Mouse (Mus musculus): ENCODE measurements around the gene Il2rg. TPM values are rescaled to one million over a fixed set of nuclear protein-coding genes. Genes with fewer than 3 reads are reported as not detected.

The Il2rg gene
- total RNA-seq (2021) (1 to 10 TPM; 7.9 to 9.8 TPM), polyA plus RNA-seq (2012; rRNA removed) (15.8 and 19.2 TPM in 2 replicates)
- long read RNA-seq, transcript Il2rg-201 (8 exons, 1,670 nt), result major isoform, 8 of 10 reads
- long read RNA-seq, partial matches to known transcripts, result 1 of 10 reads
- long read RNA-seq, other reads (novel, unspliced or antisense), result 1 of 10 reads

DNA sequence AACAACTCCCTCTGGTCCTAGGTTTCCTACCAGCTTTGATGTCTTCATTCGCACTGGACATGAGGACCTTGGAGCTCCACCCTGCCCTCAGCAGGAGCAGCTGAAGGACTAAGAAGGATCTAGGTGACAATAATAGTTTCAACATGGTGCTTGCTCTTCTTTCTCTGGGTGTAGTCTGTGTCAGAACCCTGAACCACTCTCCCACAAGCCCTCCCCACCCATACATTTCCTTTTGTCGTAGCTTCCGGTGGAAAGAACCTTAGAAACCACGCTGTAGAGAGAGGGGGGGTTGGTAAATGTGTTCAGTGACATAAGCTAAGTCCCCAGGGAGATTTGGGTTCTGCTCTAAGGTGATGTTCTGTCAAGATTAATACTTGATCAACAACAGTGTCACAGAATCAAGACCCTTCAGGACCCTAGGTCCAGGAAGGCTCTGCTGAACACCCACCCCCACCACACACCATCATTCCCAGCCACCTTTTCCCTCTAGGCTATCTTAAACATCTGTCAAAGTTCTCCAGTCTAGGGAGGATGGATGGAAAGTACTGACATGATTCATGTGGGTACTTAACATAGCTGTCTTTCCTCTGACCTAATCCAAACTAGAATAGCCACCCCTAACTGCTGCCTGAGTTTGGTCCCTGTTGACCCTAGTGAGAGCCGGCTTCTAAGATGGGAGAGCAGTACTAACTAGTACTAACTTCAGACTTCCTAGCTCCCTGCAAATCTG is at the start of gene Il2rg:
Il2rg (minus strand) TSS at position 231 of the 730 bp plus-strand sequence.
- Histone ChIP-seq H3K27ac (peak within 1 kb of the TSS; percentile 66), H3K9ac (ENCODE audit: low read depth, low read length) (peak within 1 kb of the TSS; percentile 60), H3K36me3 (ENCODE audit: control insufficient read depth, insufficient read depth, low read length) (no peaks in the 10 kb centered on the region), H3K4me1 (ENCODE audit: control insufficient read depth, insufficient read depth, low read length) (no peaks in the 10 kb centered on the region), H3K4me3 (peak within 1 kb of the TSS; percentile 0; the same call in 1 of the 2 replicates), H3K27me3 (ENCODE audit: control insufficient read depth, insufficient read depth, low read length) (no peaks in the 10 kb centered on the region), H3K79me2 (replicated peaks; ENCODE audit: control insufficient read depth, insufficient read depth, low read length) (no peaks in the 10 kb centered on the region)
- 42% methylated on average over 5 of the region's 5 CpGs for WGBS
- TF ChIP-seq EP300 (IDR thresholded peaks at IDR 0.05; ENCODE audit: insufficient read depth, low read depth, low read length), result no peak
- TF ChIP-seq CTCF (IDR thresholded peaks at IDR 0.05), result no peak
- peak; percentile 39; the same call in 1 of the 2 replicates for TF ChIP-seq POLR2A (IDR thresholded peaks at IDR 0.05; ENCODE audit: insufficient read depth, low read depth, low read length)
- intact Hi-C loops (cut with DNase I), result no loop called here
- peak in 1 of 2 experiments; percentile 23 for DNase-seq

GRCm38 (mm10) chrX:101313625-101314359 is 45.7 kb upstream of the Il2rg start:
- 56% methylated on average over 6 of the region's 6 CpGs for WGBS
- no peak for TF ChIP-seq CTCF (IDR thresholded peaks at IDR 0.05)
- no peak for TF ChIP-seq EP300 (IDR thresholded peaks at IDR 0.05; ENCODE audit: insufficient read depth, low read depth, low read length)
- TF ChIP-seq POLR2A (IDR thresholded peaks at IDR 0.05; ENCODE audit: insufficient read depth, low read depth, low read length), result no peak
- intact Hi-C loops (cut with DNase I), result no loop called here
- H3K36me3 ChIP-seq (ENCODE audit: control insufficient read depth, insufficient read depth, low read length), result no peaks in the 10 kb centered on the region
- H3K4me1 ChIP-seq (ENCODE audit: control insufficient read depth, insufficient read depth, low read length), result no peaks in the 10 kb centered on the region
- H3K4me3 ChIP-seq, result no peak overlapping the region
- no peak for DNase-seq
- no peak overlapping the region for H3K9ac ChIP-seq (ENCODE audit: low read depth, low read length)
- H3K27ac ChIP-seq, result no peak overlapping the region
- no peaks in the 10 kb centered on the region for H3K27me3 ChIP-seq (ENCODE audit: control insufficient read depth, insufficient read depth, low read length)
- no peaks in the 10 kb centered on the region for H3K79me2 ChIP-seq (replicated peaks; ENCODE audit: control insufficient read depth, insufficient read depth, low read length)

DNA sequence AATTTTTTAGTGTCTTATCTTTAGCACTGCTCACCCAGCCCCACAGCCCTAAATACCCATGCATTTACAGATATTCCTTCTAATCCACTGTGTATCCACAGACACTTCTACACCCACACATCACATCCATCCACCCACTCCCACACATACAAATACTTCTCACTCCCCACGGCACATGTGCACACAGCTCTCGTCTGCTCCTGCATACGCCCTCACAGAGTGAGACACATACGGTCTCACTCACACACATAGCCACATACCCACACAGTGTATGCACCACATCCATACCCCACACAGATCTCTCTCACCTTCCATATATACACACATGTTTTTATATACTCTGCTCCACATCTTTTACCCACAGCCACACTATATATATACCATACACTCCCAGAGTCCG is 41.2 kb upstream of the Il2rg start:
- no peaks in the 10 kb centered on the region for H3K4me1 ChIP-seq (ENCODE audit: control insufficient read depth, insufficient read depth, low read length)
- intact Hi-C loops (cut with DNase I), result no loop called here
- no peaks in the 10 kb centered on the region for H3K79me2 ChIP-seq (replicated peaks; ENCODE audit: control insufficient read depth, insufficient read depth, low read length)
- no peak overlapping the region for H3K4me3 ChIP-seq
- H3K27me3 ChIP-seq (ENCODE audit: control insufficient read depth, insufficient read depth, low read length), result no peaks in the 10 kb centered on the region
- WGBS, result 90% methylated on average over 5 of the region's 5 CpGs
- no peak for DNase-seq
- no peak overlapping the region for H3K27ac ChIP-seq
- TF ChIP-seq EP300 (IDR thresholded peaks at IDR 0.05; ENCODE audit: insufficient read depth, low read depth, low read length) (no peak), CTCF (IDR thresholded peaks at IDR 0.05) (no peak), POLR2A (IDR thresholded peaks at IDR 0.05; ENCODE audit: insufficient read depth, low read depth, low read length) (no peak)
- no peaks in the 10 kb centered on the region for H3K36me3 ChIP-seq (ENCODE audit: control insufficient read depth, insufficient read depth, low read length)
- no peak overlapping the region for H3K9ac ChIP-seq (ENCODE audit: low read depth, low read length)

- no peaks in the 10 kb centered on the region for H3K36me3 ChIP-seq (ENCODE audit: control insufficient read depth, insufficient read depth, low read length)
- no peaks in the 10 kb centered on the region for H3K27me3 ChIP-seq (ENCODE audit: control insufficient read depth, insufficient read depth, low read length)
- TF ChIP-seq CTCF (IDR thresholded peaks at IDR 0.05) (no peak), EP300 (IDR thresholded peaks at IDR 0.05; ENCODE audit: insufficient read depth, low read depth, low read length) (no peak), POLR2A (IDR thresholded peaks at IDR 0.05; ENCODE audit: insufficient read depth, low read depth, low read length) (no peak)
- no peak for DNase-seq
- H3K27ac ChIP-seq, result no peak overlapping the region
- H3K79me2 ChIP-seq (replicated peaks; ENCODE audit: control insufficient read depth, insufficient read depth, low read length), result no peaks in the 10 kb centered on the region
- WGBS, result 62% methylated on average over 2 of the region's 2 CpGs
- intact Hi-C loops (cut with DNase I), result no loop called here
- H3K9ac ChIP-seq (ENCODE audit: low read depth, low read length), result no peak overlapping the region
- H3K4me3 ChIP-seq, result no peak overlapping the region
- H3K4me1 ChIP-seq (ENCODE audit: control insufficient read depth, insufficient read depth, low read length), result no peaks in the 10 kb centered on the region; the same call in 1 of the 2 replicates
Observed at GRCm38 (mm10) chrX:101304646-101305045, 36.6 kb upstream of the Il2rg start.

- Histone ChIP-seq H3K79me2 (replicated peaks; ENCODE audit: control insufficient read depth, insufficient read depth, low read length) (no peaks in the 10 kb centered on the region), H3K27ac (no peak overlapping the region), H3K9ac (ENCODE audit: low read depth, low read length) (no peak overlapping the region), H3K4me1 (ENCODE audit: control insufficient read depth, insufficient read depth, low read length) (no peaks in the 10 kb centered on the region; the same call in 1 of the 2 replicates), H3K36me3 (ENCODE audit: control insufficient read depth, insufficient read depth, low read length) (no peaks in the 10 kb centered on the region), H3K27me3 (ENCODE audit: control insufficient read depth, insufficient read depth, low read length) (no peaks in the 10 kb centered on the region), H3K4me3 (no peak overlapping the region)
- intact Hi-C loops (cut with DNase I), result no loop called here
- WGBS, result 81% methylated on average over 9 of the region's 9 CpGs
- TF ChIP-seq POLR2A (IDR thresholded peaks at IDR 0.05; ENCODE audit: insufficient read depth, low read depth, low read length) (no peak), CTCF (IDR thresholded peaks at IDR 0.05) (no peak), EP300 (IDR thresholded peaks at IDR 0.05; ENCODE audit: insufficient read depth, low read depth, low read length) (no peak)
- no peak for DNase-seq
Observed at GRCm38 (mm10) chrX:101301654-101302053, 33.6 kb upstream of the Il2rg start.

Measured in heart, adult 2 months (tissue).